Mouse (Mus musculus) neural tube, embryonic 13.5 days (tissue): ENCODE measurements around the gene Slc1a3. TPM values are rescaled to one million over a fixed set of nuclear protein-coding genes. Genes with fewer than 3 reads are reported as not detected.

Source experiments
- ATAC-seq: fragments of 200-750 bp; cut with Nextera tagmentation; 2 replicates; pipeline ENCODE4 v1.8.0; 2017; ENCODE audit warnings: low read depth, mild to moderate bottlenecking, moderate TSS enrichment, moderate library complexity
- H3K27ac ChIP-seq: fragments of 300-500 bp; sonication (generic); replicated peaks from 2 replicates; pipeline ENCODE4 v1.5.1; 2015; ENCODE audit warnings: moderate library complexity, mild to moderate bottlenecking, inconsistent platforms
- H3K27me3 ChIP-seq: fragments of 300-500 bp; sonication (generic); 2 replicates; pipeline ENCODE4 v1.6.1; 2015; ENCODE audit warnings: mild to moderate bottlenecking, inconsistent platforms
- H3K36me3 ChIP-seq: fragments of 300-500 bp; sonication (generic); 2 replicates; pipeline ENCODE4 v1.6.1; 2015; ENCODE audit warnings: mild to moderate bottlenecking, inconsistent platforms
- H3K4me1 ChIP-seq: fragments of 300-500 bp; sonication (generic); replicated peaks from 2 replicates; pipeline ENCODE4 v1.6.1; 2015; ENCODE audit warnings: inconsistent platforms
- H3K4me2 ChIP-seq: fragments of 300-500 bp; sonication (generic); 2 replicates; pipeline ENCODE4 v1.6.1; 2015; ENCODE audit warnings: inconsistent platforms, mild to moderate bottlenecking, moderate library complexity
- H3K4me3 ChIP-seq: fragments of 300-500 bp; sonication (generic); 2 replicates; pipeline ENCODE4 v1.5.1; 2015; ENCODE audit warnings: mild to moderate bottlenecking, inconsistent platforms
- H3K9ac ChIP-seq: fragments of 300-500 bp; sonication (generic); 2 replicates; pipeline ENCODE4 v1.6.1; 2015; ENCODE audit warnings: moderate library complexity, mild to moderate bottlenecking, inconsistent platforms
- H3K9me3 ChIP-seq: fragments of 300-500 bp; sonication (generic); 2 replicates; pipeline ENCODE4 v1.6.1; 2016; ENCODE audit warnings: inconsistent platforms
- WGBS: fragments of 180-500 bp; shearing (Covaris S2); methylation state at CpG from one replicate; pipeline ENCODE4 v1.1.7; 2015; 5-methylcytosine and 5-hydroxymethylcytosine counted together
- polyA plus RNA-seq: library from polyadenylated mRNA; unstranded; fragments of >200 nt; fragmentation: Nextera tagmentation; extraction: Ambion mirVana; gene quantifications from 2 replicates; pipeline ENCODE4 v1.2.1, GENCODE M21; 2015

Slc1a3 gene
- polyA plus RNA-seq, 1 experiment from 2014 or later = 156 TPM

DNA sequence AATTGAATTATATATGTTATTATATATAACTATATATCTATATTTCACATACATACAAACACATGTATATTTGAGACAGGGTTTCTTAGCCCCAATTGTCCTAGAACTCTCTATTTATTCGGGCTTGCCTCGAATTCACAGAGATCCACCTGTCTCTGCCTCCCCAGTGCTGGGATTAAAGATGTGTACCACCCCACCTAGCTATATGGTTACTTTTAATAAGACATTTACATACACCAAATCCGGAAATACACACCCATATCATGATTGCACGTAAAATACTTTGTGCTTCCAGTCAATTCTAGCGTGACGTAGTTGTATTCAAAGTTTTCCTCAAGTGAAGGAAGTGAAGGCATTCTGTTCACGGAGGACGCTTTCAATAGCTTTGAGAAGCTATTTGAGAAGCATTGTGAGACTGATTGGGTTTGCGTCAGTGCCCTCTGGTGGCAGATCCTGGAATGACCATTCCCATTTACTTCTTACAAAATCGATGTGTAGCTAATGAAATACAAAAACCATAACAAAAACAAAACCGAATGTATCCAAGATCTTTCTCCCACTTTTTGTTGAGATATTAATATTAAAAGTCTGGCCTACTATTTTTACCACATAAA lies 121.0 kb downstream of the Slc1a3 start:
- no peak for ATAC-seq
- no peaks in the 10 kb centered on the region; the same call in 1 of the 2 replicates for H3K4me1 ChIP-seq
- 21% methylated on average over 11 of the region's 11 CpGs for whole genome bisulfite sequencing

DNA sequence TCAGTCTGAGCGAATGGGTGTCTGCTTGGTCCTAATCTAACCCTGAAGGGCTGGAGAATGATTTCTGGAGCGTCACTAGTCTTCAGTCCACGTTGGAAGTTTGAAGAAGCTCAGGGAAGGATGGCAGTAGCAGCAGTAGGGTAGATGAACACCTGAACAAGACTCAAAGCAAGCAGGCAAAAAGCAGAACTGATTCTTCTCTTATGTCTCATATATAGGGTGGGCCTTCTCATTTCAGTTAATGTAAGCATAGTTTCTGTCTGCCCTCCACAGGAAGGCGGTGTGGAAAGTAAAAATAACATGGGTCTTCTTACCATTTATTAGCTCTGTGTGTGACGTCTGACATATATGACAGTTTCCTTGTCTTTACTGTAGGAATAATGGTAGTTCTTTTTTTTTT lies 122.5 kb downstream of the Slc1a3 start:
- Histone ChIP-seq H3K4me1 (peaks cover 6% of the 10 kb centered on the region; the same call in 1 of the 2 replicates), H3K9ac (no peak overlapping the region), H3K27me3 (no peaks in the 10 kb centered on the region), H3K36me3 (no peaks in the 10 kb centered on the region), H3K4me3 (no peak overlapping the region), H3K9me3 (no peaks in the 10 kb centered on the region), H3K27ac (no peak overlapping the region), H3K4me2 (no peak overlapping the region)
- ATAC-seq = no peak
- WGBS = 87% methylated on average over 5 of the region's 5 CpGs

More for the DNA sequence above, 121.0 kb downstream of the Slc1a3 start:
- no peak overlapping the region for H3K4me3 ChIP-seq
- no peak overlapping the region for H3K27ac ChIP-seq
- no peaks in the 10 kb centered on the region for H3K36me3 ChIP-seq
- H3K9me3 ChIP-seq = no peaks in the 10 kb centered on the region
- H3K27me3 ChIP-seq = no peaks in the 10 kb centered on the region
- H3K4me2 ChIP-seq = 0 out of 2 replicates have a peak overlapping the region, but pooled peaks have one; percentile 4
- H3K9ac ChIP-seq = no peak overlapping the region

DNA sequence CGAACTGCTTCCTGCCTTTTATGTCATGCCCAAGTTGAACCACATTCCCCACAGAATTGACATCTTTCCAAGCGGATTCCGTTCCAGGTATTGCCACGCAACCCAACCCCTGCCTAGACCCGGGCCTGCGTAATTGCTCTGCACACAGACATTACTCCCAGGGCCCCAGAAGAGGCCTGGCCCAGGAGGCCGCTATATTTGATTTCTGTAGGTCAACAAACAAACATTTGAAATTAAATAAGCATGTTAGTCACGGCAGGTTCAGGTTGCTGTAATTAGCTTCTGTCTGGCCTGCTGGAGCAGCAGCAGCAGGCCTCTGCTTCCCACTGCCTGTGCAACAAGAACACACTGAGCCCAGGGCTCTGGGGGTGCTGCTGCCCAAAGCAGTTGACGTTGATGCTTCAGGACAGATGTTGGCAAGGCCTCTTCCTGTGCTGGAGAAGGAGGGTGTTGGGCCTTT lies 123.7 kb downstream of the Slc1a3 start:
- no peak for ATAC-seq
- no peaks in the 10 kb centered on the region for H3K9me3 ChIP-seq
- H3K27ac ChIP-seq = no peak overlapping the region
- 51% methylated on average over 9 of the region's 9 CpGs for WGBS
- no peaks in the 10 kb centered on the region for H3K27me3 ChIP-seq
- peaks cover 6% of the 10 kb centered on the region; the same call in 1 of the 2 replicates for H3K4me1 ChIP-seq
- no peak overlapping the region for H3K9ac ChIP-seq
- no peak overlapping the region for H3K4me2 ChIP-seq
- H3K4me3 ChIP-seq = no peak overlapping the region
- H3K36me3 ChIP-seq = no peaks in the 10 kb centered on the region

Other genes starting within 250 kb of the Slc1a3 start
- not detected in 2 replicates for gene Gm2310, start 190.8 kb downstream of the Slc1a3 start, polyA plus RNA-seq